Mouse (Mus musculus) erythroblast, embryonic 14.5 days (primary cell): ENCODE measurements around the gene Snapin.

Experiments
- GATA1 ChIP-seq: IDR thresholded peaks from 2 replicates; pipeline ENCODE4 v1.6.1; 2012; ENCODE audit warnings: low read length, inconsistent platforms, mixed read lengths
- TAL1 ChIP-seq: IDR thresholded peaks from 3 replicates; pipeline ENCODE4 v1.6.1; 2012; ENCODE audit warnings: low read length, inconsistent platforms, mixed read lengths

DNA sequence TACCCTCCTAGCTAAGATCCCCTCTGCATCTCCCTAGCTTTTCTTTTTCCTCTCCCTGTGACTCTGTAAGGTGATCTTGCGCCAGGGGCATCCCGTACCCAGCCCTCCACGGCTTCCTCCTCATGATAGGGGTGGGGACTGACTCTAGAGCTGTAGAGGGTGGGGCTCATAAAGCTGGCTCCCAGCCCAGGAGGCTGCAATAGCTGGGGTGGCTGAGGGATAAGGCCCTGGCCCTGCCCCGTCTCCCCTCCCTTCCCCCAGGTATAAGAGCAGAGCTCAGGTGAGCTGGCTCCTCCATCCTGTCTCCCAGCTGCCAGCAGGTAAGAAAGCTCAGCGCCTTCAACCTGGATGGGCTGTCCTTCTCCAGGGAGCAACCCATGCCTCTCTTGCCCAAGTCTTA lies 35.7 kb upstream of the Snapin start, which contains the start of gene S100a14:
- TF ChIP-seq GATA1 = no peak
- TF ChIP-seq TAL1 = no peak
